Mouse (Mus musculus) erythroid progenitor cell, adult 5-6 weeks (primary cell): ENCODE results near the gene Zfp988. TPM values are rescaled to one million over a fixed set of nuclear protein-coding genes. Genes with fewer than 3 reads are reported as not detected.
"Not testable (repeated sequence)": the region's sequence is repeated elsewhere in the genome, so short reads cannot be mapped to it uniquely, and the experiment has no call there.

ENCODE experiments used
- ATAC-seq: replicated peaks from 2 replicates; pipeline ENCODE4 v1.8.0; 2016; ENCODE audit warnings: moderate number of reproducible peaks, mild to moderate bottlenecking, moderate TSS enrichment, inconsistent platforms; ENCODE audit not compliant: poor library complexity, low FRiP score, severe bottlenecking
- total RNA-seq, 2 experiments: library from RNA; stranded (forward) in 1 of 2; stranded (reverse) in 1 of 2; fragments of 150-400 nt in 1 of 2; fragments of 186-747, 209-891 nt in 1 of 2; gene quantifications; 2 replicates each; pipeline versions ENCODE4 v1.2.3 to v1.2.4; 2015 to 2017; ENCODE audit warnings: low replicate concordance in 2 of 2

Gene Zfp988
- total RNA-seq, 2 experiments from 2014 or later, result 2.1 TPM; not detected in 1

DNA sequence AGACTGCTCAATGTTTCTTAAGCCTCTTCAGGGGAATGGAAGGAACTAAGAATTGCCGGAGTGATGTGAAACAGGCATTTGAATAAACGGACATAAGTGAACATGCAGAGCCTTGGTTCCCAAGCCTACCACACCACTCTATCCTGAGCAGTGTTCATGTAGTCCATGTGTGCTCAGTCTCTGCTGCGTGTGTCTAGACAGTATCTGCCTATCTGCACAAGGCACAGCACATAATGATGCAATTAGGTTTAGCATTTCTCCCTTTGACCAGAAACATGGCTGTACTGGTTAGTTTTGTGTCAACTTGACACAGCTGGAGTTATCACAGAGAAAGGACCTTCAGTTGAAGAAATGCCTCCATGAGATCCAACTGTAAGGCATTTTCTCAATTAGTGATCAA lies 35.4 kb downstream of the Zfp988 start:
- ATAC-seq, result not testable (repeated sequence)

DNA sequence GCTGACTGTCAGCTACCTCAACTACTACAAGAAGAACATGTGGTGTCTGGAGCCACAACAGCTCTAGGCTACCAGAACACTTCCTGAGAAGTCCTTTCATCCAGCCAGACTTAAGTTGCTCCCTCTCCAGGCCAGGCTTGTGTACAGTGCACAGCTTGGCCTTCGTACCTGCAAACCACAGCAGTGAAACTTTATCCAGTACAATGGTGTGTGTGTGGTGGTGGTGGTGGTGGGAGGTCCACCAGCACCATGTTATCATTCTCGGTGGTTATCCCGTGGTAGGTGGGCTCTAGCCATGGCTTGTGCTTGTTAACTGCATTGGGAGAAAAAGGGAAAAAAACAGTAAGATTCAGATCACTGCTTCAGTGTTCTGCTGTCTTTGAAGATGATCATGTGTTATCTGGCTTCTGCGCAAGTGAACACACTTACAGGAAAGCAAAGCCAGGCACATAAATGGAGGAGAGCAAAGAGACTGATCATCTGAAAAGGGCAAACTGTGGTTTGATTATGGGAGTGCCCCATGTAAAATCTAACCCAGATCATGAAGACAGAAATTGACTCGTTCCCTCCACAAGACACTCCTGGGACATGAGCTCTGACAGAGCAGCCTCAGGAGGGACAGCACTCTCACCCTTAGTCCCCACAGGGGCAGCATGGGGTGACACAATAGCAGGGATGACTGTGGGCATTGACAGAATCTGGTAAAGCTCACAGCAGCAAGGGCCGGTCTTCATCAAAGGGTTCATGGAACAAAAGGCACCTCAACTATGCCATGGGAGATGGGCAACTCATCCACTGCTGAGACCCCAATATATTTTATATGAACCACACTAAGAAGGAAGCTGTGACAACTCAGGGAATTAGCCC lies 37.8 kb downstream of the Zfp988 start:
- ATAC-seq, result peak; percentile 72

DNA sequence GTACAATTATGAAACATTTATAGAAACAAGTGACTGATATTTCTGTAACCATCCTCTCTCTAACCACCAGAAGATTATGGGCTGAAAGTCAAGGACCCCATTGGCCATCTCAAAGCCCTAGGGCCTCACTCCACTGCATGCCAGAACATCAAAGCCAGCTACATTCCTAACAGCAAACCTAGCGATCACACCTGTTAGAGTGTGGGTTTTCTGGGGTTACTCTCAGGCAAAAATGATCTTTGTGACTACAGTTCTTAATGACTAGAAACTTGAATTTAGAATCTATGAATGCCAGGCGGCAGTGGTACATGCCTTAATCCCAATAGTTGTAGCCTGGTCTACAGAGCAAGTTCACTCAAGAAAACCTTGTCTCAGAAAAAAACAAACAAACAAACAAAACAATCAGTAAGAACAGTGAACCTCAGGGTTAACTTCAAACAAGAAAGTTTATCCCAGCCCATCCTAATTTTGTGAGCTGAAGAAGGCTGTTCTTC lies 39.6 kb downstream of the Zfp988 start:
- ATAC-seq, result not testable (repeated sequence)

GRCm38 (mm10) chr4:147346361-147347035 lies 41.0 kb downstream of the Zfp988 start:
- ATAC-seq, result not testable (repeated sequence)

DNA sequence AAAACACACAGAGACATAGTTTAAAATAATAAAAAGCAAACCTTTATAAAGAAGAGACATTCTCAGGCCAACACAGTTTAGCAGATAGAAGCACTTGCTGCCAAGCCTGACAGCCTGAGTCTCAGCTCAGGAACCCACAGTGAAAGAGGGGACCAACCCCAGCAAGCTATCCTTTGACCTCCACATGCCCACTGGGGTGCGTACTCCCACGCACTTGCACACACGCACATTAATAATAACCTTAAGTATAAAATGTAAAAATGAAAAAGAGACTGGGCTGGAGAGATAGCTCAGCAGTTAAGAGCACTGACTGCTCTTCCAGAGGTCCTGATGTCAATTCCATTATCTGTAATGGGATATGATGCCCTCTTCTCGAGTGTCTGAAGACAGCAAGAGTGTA lies 41.8 kb downstream of the Zfp988 start:
- not testable (repeated sequence) for ATAC-seq

- not testable (repeated sequence) for ATAC-seq
These were observed 42.4 kb downstream of the Zfp988 start for GRCm38 (mm10) chr4:147347880-147348279.

DNA sequence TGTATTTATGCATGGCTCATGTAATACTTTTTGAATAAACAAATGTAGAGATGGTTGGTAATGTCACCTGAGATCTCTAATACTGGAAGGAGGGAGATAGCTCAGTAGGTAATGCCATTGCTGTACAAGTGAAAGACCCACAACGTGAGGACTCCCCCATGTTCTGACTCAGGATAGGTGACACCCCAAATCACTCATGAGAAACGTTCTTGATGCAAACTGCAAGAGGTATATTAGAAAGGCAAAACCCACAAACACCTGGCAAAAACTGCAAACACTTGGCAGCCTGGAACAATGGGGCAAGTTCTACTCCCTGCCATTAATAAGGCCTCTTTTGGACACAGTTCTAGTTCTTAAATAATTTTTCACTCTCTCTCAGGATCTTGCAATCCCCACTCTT lies 42.9 kb downstream of the Zfp988 start:
- not testable (repeated sequence) for ATAC-seq

DNA sequence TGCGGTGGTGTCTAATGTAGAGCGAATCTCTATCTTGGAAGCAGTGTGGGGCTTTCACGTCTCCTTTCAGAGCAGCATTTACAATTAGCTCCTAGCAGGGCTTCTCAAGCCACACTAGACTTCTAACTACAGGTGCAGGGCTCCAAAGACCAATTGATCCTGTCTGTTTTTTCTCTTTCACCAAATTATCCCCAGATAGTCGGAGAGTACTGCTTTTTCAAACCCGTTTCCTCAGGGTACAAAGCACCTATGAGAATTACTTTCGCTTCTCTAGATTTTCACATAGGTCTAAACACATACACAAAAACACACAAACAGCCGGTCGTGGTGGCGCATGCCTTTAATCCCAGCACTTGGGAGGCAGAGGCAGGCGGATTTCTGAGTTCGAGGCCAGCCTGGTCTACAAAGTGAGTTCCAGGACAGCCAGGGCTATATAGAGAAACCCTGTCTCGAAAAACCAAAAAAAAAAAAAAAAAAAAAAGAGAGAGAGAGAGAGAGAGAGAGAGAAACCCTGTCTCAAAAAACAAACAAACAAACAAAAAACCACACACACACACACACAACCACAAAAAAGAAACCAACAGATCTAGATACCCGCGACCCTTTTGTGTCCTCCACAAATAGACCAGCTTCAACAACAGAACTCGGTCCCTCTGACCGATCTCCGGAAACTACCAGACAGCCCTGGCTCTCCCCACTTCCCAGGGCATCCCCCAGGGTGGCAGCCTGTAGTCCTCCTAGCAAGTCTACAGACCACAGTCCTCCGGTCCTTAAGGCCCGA lies 43.6 kb downstream of the Zfp988 start:
- not testable (repeated sequence) for ATAC-seq

- ATAC-seq, result not testable (repeated sequence)
These were observed 44.4 kb downstream of the Zfp988 start for GRCm38 (mm10) chr4:147349687-147350415.

- not testable (repeated sequence) for ATAC-seq
These were observed 45.1 kb downstream of the Zfp988 start for GRCm38 (mm10) chr4:147350541-147350940.

GRCm38 (mm10) chr4:147351376-147351980 lies 46.0 kb downstream of the Zfp988 start:
- ATAC-seq, result not testable (repeated sequence)

DNA sequence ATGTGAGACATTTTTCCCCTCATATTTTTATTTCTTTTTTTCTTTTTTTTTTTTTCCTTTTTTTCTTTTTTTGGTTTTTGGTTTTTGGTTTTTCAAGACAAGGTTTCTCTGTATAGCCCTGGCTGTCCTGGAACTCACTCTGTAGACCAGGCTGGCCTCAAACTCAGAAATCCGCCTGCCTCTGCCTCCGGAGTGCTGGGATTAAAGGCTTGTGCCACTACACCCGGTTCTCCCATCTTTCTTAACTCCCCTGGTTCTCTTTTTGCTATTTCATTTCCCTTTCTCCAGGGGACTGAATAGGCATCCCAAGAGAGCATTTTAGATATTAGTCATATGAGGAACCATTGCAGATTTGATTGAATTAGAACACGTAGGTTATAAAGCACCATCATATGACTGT lies 48.2 kb downstream of the Zfp988 start:
- not testable (repeated sequence) for ATAC-seq

- ATAC-seq, result not testable (repeated sequence)
These were observed 50.6 kb downstream of the Zfp988 start for GRCm38 (mm10) chr4:147356042-147356441.

GRCm38 (mm10) chr4:147357195-147357594 lies 51.7 kb downstream of the Zfp988 start:
- ATAC-seq, result not testable (repeated sequence)

- not testable (repeated sequence) for ATAC-seq
These were observed 55.5 kb downstream of the Zfp988 start, which contains the start of gene Zfp978 for GRCm38 (mm10) chr4:147361003-147361402. Zfp978 (plus strand) TSS chr4:147361303.

- ATAC-seq, result not testable (repeated sequence)
These were observed 56.4 kb downstream of the Zfp988 start for GRCm38 (mm10) chr4:147361872-147362271.

- ATAC-seq, result 0 out of 2 replicates have a peak, but pooled peaks have one; percentile 39
These were observed 64.1 kb downstream of the Zfp988 start for GRCm38 (mm10) chr4:147369564-147369963.

DNA sequence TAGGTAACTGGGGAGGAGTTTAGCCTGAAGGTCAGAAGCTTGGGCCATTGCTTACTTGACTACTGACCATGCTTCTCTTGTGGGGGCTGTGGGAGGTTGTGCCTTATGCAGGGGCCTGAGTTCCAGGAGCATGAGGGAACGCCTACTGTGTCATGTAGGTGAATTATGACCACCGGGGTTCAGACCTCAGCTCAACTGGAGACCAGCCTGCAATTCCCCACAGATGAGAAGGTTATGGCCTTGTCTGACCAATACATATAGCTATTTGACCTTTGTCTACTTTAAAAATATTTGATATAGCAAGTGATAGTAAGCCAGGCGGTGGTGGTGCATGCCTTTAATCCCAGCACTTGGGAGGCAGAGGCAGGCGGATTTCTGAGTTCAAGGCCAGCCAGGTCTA lies 77.7 kb downstream of the Zfp988 start:
- not testable (repeated sequence) for ATAC-seq
